Mouse (Mus musculus): ENCODE results near the gene Fcrl1. TPM values are rescaled to one million over a fixed set of nuclear protein-coding genes. Genes with fewer than 3 reads are reported as not detected.

Fcrl1 gene
- polyA plus RNA-seq, 1 experiment: not detected

DNA sequence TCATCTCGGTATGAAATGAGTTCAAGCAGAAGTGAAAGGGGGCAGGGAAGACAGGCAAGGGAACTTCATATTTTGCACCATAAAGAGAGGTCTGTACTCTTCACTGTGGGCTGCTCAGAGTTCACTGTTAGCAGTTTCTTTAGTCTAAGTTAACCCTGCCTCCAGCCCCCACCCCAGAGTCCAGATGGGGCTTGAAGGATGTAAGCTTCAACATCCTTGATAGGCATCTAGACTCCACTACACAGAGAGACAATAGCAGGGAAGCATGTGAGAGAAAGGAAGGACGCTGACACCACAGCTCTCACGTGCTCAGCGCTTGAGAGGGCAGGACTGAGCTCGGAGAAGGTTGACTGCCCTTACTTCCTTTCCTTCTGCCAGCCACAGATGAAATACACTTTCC, 25.1 kb downstream of the Fcrl1 start:
- Histone ChIP-seq H3K9me3 (replicated peaks; ENCODE audit: control insufficient read depth, insufficient read depth, low read length, poor library complexity, severe bottlenecking) (no peaks in the 10 kb centered on the region), H3K27me3 (ENCODE audit: control insufficient read depth, insufficient read depth, low read length, poor library complexity, severe bottlenecking) (no peaks in the 10 kb centered on the region), H3K36me3 (ENCODE audit: control insufficient read depth, insufficient read depth, low read length, poor library complexity, severe bottlenecking) (no peaks in the 10 kb centered on the region), H3K4me3 (ENCODE audit: low read depth, low read length) (no peak overlapping the region), H3K4me1 (ENCODE audit: control insufficient read depth, insufficient read depth, low read length) (no peaks in the 10 kb centered on the region), H3K9ac (ENCODE audit: low read depth, poor library complexity, severe bottlenecking) (no peak overlapping the region), H3K27ac (ENCODE audit: insufficient read depth, low read length) (no peak overlapping the region)
- no peak for TF ChIP-seq EP300 (IDR thresholded peaks at IDR 0.05; ENCODE audit: insufficient read depth, low read depth, low read length)
- TF ChIP-seq POLR2A (IDR thresholded peaks at IDR 0.05; ENCODE audit: insufficient read depth, low read length): no peak
- TF ChIP-seq CTCF (IDR thresholded peaks at IDR 0.05; ENCODE audit: low read depth, low read length): no peak

DNA sequence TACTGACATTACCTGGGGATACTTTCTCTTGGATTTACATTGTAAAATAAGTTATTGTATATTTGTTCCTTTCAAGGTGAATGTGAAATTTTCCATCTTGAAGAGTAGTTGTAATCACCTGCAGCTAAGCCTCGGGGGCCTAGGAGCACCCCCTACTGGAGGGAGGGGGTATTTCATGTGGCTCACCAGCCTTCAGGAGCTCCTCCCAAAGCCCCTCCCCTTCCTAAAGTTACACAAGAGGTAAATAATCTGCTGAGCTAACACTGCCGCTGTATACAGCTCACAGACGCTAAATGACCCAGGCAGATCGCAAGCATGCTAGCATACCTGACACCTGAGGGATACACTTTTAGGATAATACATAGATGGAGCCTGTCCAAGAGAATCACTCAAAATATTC, 32.0 kb downstream of the Fcrl1 start:
- Histone ChIP-seq H3K36me3 (ENCODE audit: control insufficient read depth, insufficient read depth, low read length, poor library complexity, severe bottlenecking) (no peaks in the 10 kb centered on the region), H3K9ac (ENCODE audit: low read depth, poor library complexity, severe bottlenecking) (no peak overlapping the region), H3K4me1 (ENCODE audit: control insufficient read depth, insufficient read depth, low read length) (no peaks in the 10 kb centered on the region), H3K9me3 (replicated peaks; ENCODE audit: control insufficient read depth, insufficient read depth, low read length, poor library complexity, severe bottlenecking) (no peaks in the 10 kb centered on the region), H3K4me3 (ENCODE audit: low read depth, low read length) (no peak overlapping the region), H3K27me3 (ENCODE audit: control insufficient read depth, insufficient read depth, low read length, poor library complexity, severe bottlenecking) (no peaks in the 10 kb centered on the region), H3K27ac (ENCODE audit: insufficient read depth, low read length) (no peak overlapping the region)
- TF ChIP-seq CTCF (IDR thresholded peaks at IDR 0.05; ENCODE audit: low read depth, low read length): peak; percentile 61
- no peak for TF ChIP-seq POLR2A (IDR thresholded peaks at IDR 0.05; ENCODE audit: insufficient read depth, low read length)
- TF ChIP-seq EP300 (IDR thresholded peaks at IDR 0.05; ENCODE audit: insufficient read depth, low read depth, low read length): no peak

GRCm38 (mm10) chr3:87409196-87409935, 33.2 kb downstream of the Fcrl1 start:
- no peak overlapping the region for H3K9ac ChIP-seq (ENCODE audit: low read depth, poor library complexity, severe bottlenecking)
- no peak for TF ChIP-seq CTCF (IDR thresholded peaks at IDR 0.05; ENCODE audit: low read depth, low read length)
- TF ChIP-seq EP300 (IDR thresholded peaks at IDR 0.05; ENCODE audit: insufficient read depth, low read depth, low read length): no peak
- TF ChIP-seq POLR2A (IDR thresholded peaks at IDR 0.05; ENCODE audit: insufficient read depth, low read length): no peak

DNA sequence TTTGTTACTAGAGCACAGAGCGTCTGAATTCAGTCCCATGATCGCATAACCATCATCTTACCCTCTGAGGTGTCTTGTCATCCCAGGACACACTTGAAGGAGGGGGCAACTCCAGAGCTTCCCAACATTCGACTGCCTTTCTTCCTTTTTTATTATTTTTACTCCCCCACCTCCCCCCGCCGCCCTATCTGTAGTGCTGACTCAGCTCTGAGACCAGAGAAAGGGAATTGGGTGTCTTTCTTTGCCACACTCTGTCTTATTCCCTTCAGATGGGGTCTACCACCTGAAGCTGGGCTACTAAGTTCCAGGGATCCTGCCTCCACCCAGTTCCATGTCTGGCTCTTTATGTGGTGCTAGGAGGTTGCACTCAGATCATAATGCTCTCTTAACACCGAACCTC, 34.4 kb downstream of the Fcrl1 start:
- Histone ChIP-seq H3K4me3 (ENCODE audit: low read depth, low read length) (no peak overlapping the region), H3K27ac (ENCODE audit: insufficient read depth, low read length) (no peak overlapping the region), H3K9me3 (replicated peaks; ENCODE audit: control insufficient read depth, insufficient read depth, low read length, poor library complexity, severe bottlenecking) (no peaks in the 10 kb centered on the region), H3K9ac (ENCODE audit: low read depth, poor library complexity, severe bottlenecking) (no peak overlapping the region), H3K4me1 (ENCODE audit: control insufficient read depth, insufficient read depth, low read length) (no peaks in the 10 kb centered on the region), H3K36me3 (ENCODE audit: control insufficient read depth, insufficient read depth, low read length, poor library complexity, severe bottlenecking) (no peaks in the 10 kb centered on the region), H3K27me3 (ENCODE audit: control insufficient read depth, insufficient read depth, low read length, poor library complexity, severe bottlenecking) (no peaks in the 10 kb centered on the region)
- no peak for TF ChIP-seq CTCF (IDR thresholded peaks at IDR 0.05; ENCODE audit: low read depth, low read length)
- no peak for TF ChIP-seq EP300 (IDR thresholded peaks at IDR 0.05; ENCODE audit: insufficient read depth, low read depth, low read length)
- TF ChIP-seq POLR2A (IDR thresholded peaks at IDR 0.05; ENCODE audit: insufficient read depth, low read length): no peak

More at GRCm38 (mm10) chr3:87409196-87409935, 33.2 kb downstream of the Fcrl1 start:
- H3K4me3 ChIP-seq (ENCODE audit: low read depth, low read length): no peak overlapping the region
- no peaks in the 10 kb centered on the region for H3K4me1 ChIP-seq (ENCODE audit: control insufficient read depth, insufficient read depth, low read length)
- H3K9me3 ChIP-seq (replicated peaks; ENCODE audit: control insufficient read depth, insufficient read depth, low read length, poor library complexity, severe bottlenecking): no peaks in the 10 kb centered on the region
- H3K27me3 ChIP-seq (ENCODE audit: control insufficient read depth, insufficient read depth, low read length, poor library complexity, severe bottlenecking): no peaks in the 10 kb centered on the region
- no peaks in the 10 kb centered on the region for H3K36me3 ChIP-seq (ENCODE audit: control insufficient read depth, insufficient read depth, low read length, poor library complexity, severe bottlenecking)
- peak overlapping the region; percentile 39; the same call in 1 of the 2 replicates for H3K27ac ChIP-seq (ENCODE audit: insufficient read depth, low read length)

GRCm38 (mm10) chr3:87411150-87411549, 35.0 kb downstream of the Fcrl1 start:
- H3K4me3 ChIP-seq (ENCODE audit: low read depth, low read length): no peak overlapping the region
- H3K4me1 ChIP-seq (ENCODE audit: control insufficient read depth, insufficient read depth, low read length): no peaks in the 10 kb centered on the region
- H3K9ac ChIP-seq (ENCODE audit: low read depth, poor library complexity, severe bottlenecking): no peak overlapping the region
- no peak for TF ChIP-seq POLR2A (IDR thresholded peaks at IDR 0.05; ENCODE audit: insufficient read depth, low read length)
- peak; percentile 81 for TF ChIP-seq CTCF (IDR thresholded peaks at IDR 0.05; ENCODE audit: low read depth, low read length)
- H3K27ac ChIP-seq (ENCODE audit: insufficient read depth, low read length): no peak overlapping the region
- no peaks in the 10 kb centered on the region for H3K27me3 ChIP-seq (ENCODE audit: control insufficient read depth, insufficient read depth, low read length, poor library complexity, severe bottlenecking)
- H3K9me3 ChIP-seq (replicated peaks; ENCODE audit: control insufficient read depth, insufficient read depth, low read length, poor library complexity, severe bottlenecking): no peaks in the 10 kb centered on the region
- H3K36me3 ChIP-seq (ENCODE audit: control insufficient read depth, insufficient read depth, low read length, poor library complexity, severe bottlenecking): no peaks in the 10 kb centered on the region

- Histone ChIP-seq H3K27ac (ENCODE audit: insufficient read depth, low read length) (no peak overlapping the region), H3K9me3 (replicated peaks; ENCODE audit: control insufficient read depth, insufficient read depth, low read length, poor library complexity, severe bottlenecking) (no peaks in the 10 kb centered on the region; the same call in 1 of the 2 replicates)
- TF ChIP-seq CTCF (IDR thresholded peaks at IDR 0.05; ENCODE audit: low read depth, low read length) (no peak), POLR2A (IDR thresholded peaks at IDR 0.05; ENCODE audit: insufficient read depth, low read length) (no peak)
These were observed 44.5 kb downstream of the Fcrl1 start for GRCm38 (mm10) chr3:87420645-87421044.

More at GRCm38 (mm10) chr3:87420645-87421044, 44.5 kb downstream of the Fcrl1 start:
- H3K27me3 ChIP-seq (ENCODE audit: control insufficient read depth, insufficient read depth, low read length, poor library complexity, severe bottlenecking): no peaks in the 10 kb centered on the region
- H3K4me1 ChIP-seq (ENCODE audit: control insufficient read depth, insufficient read depth, low read length): no peaks in the 10 kb centered on the region
- H3K4me3 ChIP-seq (ENCODE audit: low read depth, low read length): no peak overlapping the region
- H3K36me3 ChIP-seq (ENCODE audit: control insufficient read depth, insufficient read depth, low read length, poor library complexity, severe bottlenecking): no peaks in the 10 kb centered on the region
- no peak overlapping the region for H3K9ac ChIP-seq (ENCODE audit: low read depth, poor library complexity, severe bottlenecking)

Measured in ES-Bruce4 (cell line).